Mouse (Mus musculus) brain, embryonic 14.5 days (tissue): ENCODE measurements around the gene Nmnat2.

Source experiments
- CTCF ChIP-seq: fragments of 200-500 bp; IDR thresholded peaks from 2 replicates; pipeline ENCODE4 v1.5.1; 2012; ENCODE audit warnings: inconsistent platforms, mild to moderate bottlenecking, moderate library complexity, borderline replicate concordance; ENCODE audit not compliant: insufficient read depth, insufficient read length; ENCODE audit errors: extremely low read depth
- POLR2A ChIP-seq: fragments of 200-500 bp; IDR thresholded peaks from 2 replicates; pipeline ENCODE4 v1.6.1; 2012; ENCODE audit warnings: mild to moderate bottlenecking, inconsistent platforms, borderline replicate concordance; ENCODE audit not compliant: poor library complexity, insufficient read depth, insufficient read length, severe bottlenecking; ENCODE audit errors: extremely low read depth

- TF ChIP-seq CTCF (no peak), POLR2A (no peak)
Measured at GRCm38 (mm10) chr1:153031345-153031744, 76.6 kb downstream of the Nmnat2 start.
